Comparison of ENCODE assay signal across 21 mouse cellular contexts in genomic region chr2:39210738-39211137, GRCm38 (mm10). TPM values are rescaled to one million over a fixed set of nuclear protein-coding genes. Genes with fewer than 3 reads are reported as not detected.
DNase-seq lines count a peak whose midpoint lies in the region; ATAC-seq and TF ChIP-seq lines count a peak whose summit lies in the region.
"Had no signal": no experiment of that assay in that cellular context is flagged by ENCODE, and none has a peak within 500 bp of the region (broad histone marks: within the 10 kb centered on the region; RNA-seq: fewer than 3 reads in every experiment).

No protein-coding gene starts in this region.

- no peak overlapping the region for H3K27ac ChIP-seq in liver, adult 2 months (replicated peaks; ENCODE audit: insufficient read depth, low read depth, low read length)
- H3K27ac ChIP-seq in liver, embryonic 11.5 days (ENCODE audit: low read depth, low read length): no peak overlapping the region
- no peak overlapping the region for H3K27ac ChIP-seq in liver, postnatal 0 days (ENCODE audit: low read depth)
- H3K27ac ChIP-seq in liver, embryonic 12.5 days: no peak overlapping the region

- TF ChIP-seq EP300 in liver, postnatal 0 days (IDR thresholded peaks at IDR 0.05; ENCODE audit: low read depth): no peak

- no peak overlapping the region for H3K4me3 ChIP-seq in liver, adult 2 months (ENCODE audit: insufficient read depth, low read depth, low read length)
- no peak overlapping the region for H3K4me3 ChIP-seq in liver, embryonic 11.5 days (ENCODE audit: low read depth, low read length)
- H3K4me3 ChIP-seq in liver, postnatal 0 days (ENCODE audit: low read depth, low read length): no peak overlapping the region
- no peak overlapping the region for H3K4me3 ChIP-seq in liver, embryonic 12.5 days

- no peak overlapping the region for H3K4me2 ChIP-seq in liver, embryonic 11.5 days
- no peak overlapping the region for H3K4me2 ChIP-seq in liver, postnatal 0 days (ENCODE audit: low read depth, low read length)
- no peak overlapping the region for H3K4me2 ChIP-seq in liver, embryonic 12.5 days

- no peak for TF ChIP-seq CTCF in liver, adult 2 months (IDR thresholded peaks at IDR 0.05; ENCODE audit: low read depth, low read length)
- no peak for TF ChIP-seq CTCF in liver, postnatal 0 days (IDR thresholded peaks at IDR 0.05; ENCODE audit: low read depth)

- ATAC-seq in liver, embryonic 11.5 days (replicated peaks; ENCODE audit: low FRiP score): no peak
- peak; percentile 82 for ATAC-seq in liver, postnatal 0 days
- ATAC-seq in liver, embryonic 12.5 days: no peak
- ATAC-seq: activated CD4-positive, CD25-positive, alpha-beta regulatory T cell, adult 4 months; CD4-positive, CD25-positive, alpha-beta regulatory T cell, adult 4 months; Patski had no signal

- H3K27me3 ChIP-seq in liver, adult 2 months (ENCODE audit: control insufficient read depth, insufficient read depth, low read length): no peaks in the 10 kb centered on the region
- no peaks in the 10 kb centered on the region for H3K27me3 ChIP-seq in liver, embryonic 11.5 days (replicated peaks; ENCODE audit: control insufficient read depth, insufficient read depth, low read length)
- H3K27me3 ChIP-seq in liver, postnatal 0 days (ENCODE audit: insufficient read depth, low read length): no peaks in the 10 kb centered on the region
- H3K27me3 ChIP-seq in liver, embryonic 12.5 days (replicated peaks): no peaks in the 10 kb centered on the region
- H3K27me3 ChIP-seq: CH12.LX, Patski had no signal

- no peaks in the 10 kb centered on the region for H3K9me3 ChIP-seq in liver, embryonic 11.5 days (ENCODE audit: control insufficient read depth, low read length)
- no peaks in the 10 kb centered on the region for H3K9me3 ChIP-seq in liver, postnatal 0 days (ENCODE audit: low read length)
- H3K9me3 ChIP-seq in liver, embryonic 12.5 days (replicated peaks): no peaks in the 10 kb centered on the region
- H3K9me3 ChIP-seq: G1E had no signal

- H3K4me1 ChIP-seq in liver, adult 2 months (ENCODE audit: control insufficient read depth, insufficient read depth, low read length): peaks cover 8% of the 10 kb centered on the region; the same call in 1 of the 2 replicates
- H3K4me1 ChIP-seq in liver, embryonic 11.5 days (replicated peaks; ENCODE audit: control insufficient read depth, insufficient read depth, low read length): no peaks in the 10 kb centered on the region
- no peaks in the 10 kb centered on the region; the same call in 1 of the 2 replicates for H3K4me1 ChIP-seq in liver, postnatal 0 days (ENCODE audit: insufficient read depth)
- H3K4me1 ChIP-seq in liver, embryonic 12.5 days: peaks cover 1% of the 10 kb centered on the region; the same call in 1 of the 2 replicates

- H3K9ac ChIP-seq in liver, adult 2 months (ENCODE audit: low read depth, low read length): no peak overlapping the region
- H3K9ac ChIP-seq in liver, embryonic 11.5 days (ENCODE audit: low read depth, low read length): no peak overlapping the region
- H3K9ac ChIP-seq in liver, postnatal 0 days (replicated peaks): no peak overlapping the region
- H3K9ac ChIP-seq in liver, embryonic 12.5 days: no peak overlapping the region

- H3K36me3 ChIP-seq in liver, adult 2 months (ENCODE audit: control insufficient read depth, insufficient read depth, low read length): no peaks in the 10 kb centered on the region
- H3K36me3 ChIP-seq in liver, embryonic 11.5 days (ENCODE audit: control insufficient read depth, insufficient read depth, low read length): 0 out of 2 replicates have a peak, but pooled peaks cover 2% of the 10 kb centered on the region
- H3K36me3 ChIP-seq in liver, postnatal 0 days (replicated peaks; ENCODE audit: insufficient read depth, low read length): 0 out of 2 replicates have a peak, but pooled peaks cover 2% of the 10 kb centered on the region
- peaks cover 30% of the 10 kb centered on the region for H3K36me3 ChIP-seq in liver, embryonic 12.5 days

- DNase-seq in liver, adult 2 months (ENCODE audit: extremely low read depth, low read depth, low spot score): peak; percentile 94
- DNase-seq in liver, embryonic 11.5 days (ENCODE audit: low spot score): no peak
- no peak for DNase-seq in liver, postnatal 0 days
- DNase-seq in fat pad, adult 2 months (ENCODE audit: extremely low read depth, low read depth, low spot score): peak; percentile 28
- no peak for DNase-seq in natural killer cell, adult 2 months (ENCODE audit: low spot score in 2 of 2)
- DNase-seq: adrenal gland, adult 2 months; adrenal gland, adult 8-10 months; adrenal gland, postnatal 10 days; adrenal gland, postnatal 14 days; adrenal gland, postnatal 25 days; adrenal gland, postnatal 36 days; B cell, adult 2 months; cerebellum, adult 11 months; cerebellum, adult 11-12 months; cerebellum, adult 18-20 months had no signal

- no peak for TF ChIP-seq POLR2A in liver, adult 2 months (IDR thresholded peaks at IDR 0.05; ENCODE audit: extremely low read depth, insufficient read depth, low read length)

- H3K79me2 ChIP-seq in liver, adult 2 months (ENCODE audit: control insufficient read depth, insufficient read depth, low read length): peaks cover 7% of the 10 kb centered on the region; the same call in 1 of the 2 replicates

- 16% methylated on average over 4 of the region's 4 CpGs for WGBS in liver, adult 2 months
- 86% methylated on average over 4 of the region's 4 CpGs for WGBS in liver, embryonic 11.5 days
- WGBS in liver, postnatal 0 days (ENCODE audit: insufficient replicate concordance): 63% methylated on average over 4 of the region's 4 CpGs
- WGBS in liver, embryonic 12.5 days (ENCODE audit: insufficient replicate concordance): 89% methylated on average over 4 of the region's 4 CpGs

RNA-seq across cellular contexts. Expression of gene Ppp6c, which starts 15.5 kb away (rescaled TPM):
- 22.4 and 27.1 TPM in 2 replicates for total RNA-seq in liver, adult 2 months (2014; rRNA removed)
- 16.3 and 20.9 TPM in 2 replicates for polyA plus RNA-seq in liver, adult 2 months (2012; rRNA removed)
- 82.7 and 89.4 TPM in 2 replicates for polyA plus RNA-seq in liver, embryonic 11.5 days (2014; fragmentation: Nextera tagmentation; extraction: Ambion mirVana)
- 35.5 and 37.0 TPM in 2 replicates for polyA plus RNA-seq in liver, postnatal 0 days (2015; fragmentation: Nextera tagmentation; extraction: Ambion mirVana)
- 61.2 and 63.4 TPM in 2 replicates for polyA plus RNA-seq in liver, embryonic 12.5 days (2016; fragmentation: Nextera tagmentation; extraction: Ambion mirVana)

RNA-seq across cellular contexts. Expression of gene Scai, which starts 20.2 kb away (rescaled TPM):
- total RNA-seq in liver, adult 2 months (2014; rRNA removed): 3.4 and 4.7 TPM in 2 replicates
- polyA plus RNA-seq in liver, adult 2 months (2012; rRNA removed): 0.17 and 0.28 TPM in 2 replicates
- 4.7 and 5.1 TPM in 2 replicates for polyA plus RNA-seq in liver, embryonic 11.5 days (2014; fragmentation: Nextera tagmentation; extraction: Ambion mirVana)
- 0.56 and 0.70 TPM in 2 replicates for polyA plus RNA-seq in liver, postnatal 0 days (2015; fragmentation: Nextera tagmentation; extraction: Ambion mirVana)
- 3.2 and 4.1 TPM in 2 replicates for polyA plus RNA-seq in liver, embryonic 12.5 days (2016; fragmentation: Nextera tagmentation; extraction: Ambion mirVana)

Comparison
In these comparisons a context has a peak if more than half of its experiments do, and no peak if none do; other contexts are left out.
1. DNase-seq: peak in liver, adult 2 months (single experiment) and fat pad, adult 2 months (single experiment); none in liver, embryonic 11.5 days (single experiment), liver, postnatal 0 days (single experiment) and natural killer cell, adult 2 months (0 of 2).